Mouse (Mus musculus): ENCODE results near the gene Sec16a.
"Not testable (repeated sequence)": the region's sequence is repeated elsewhere in the genome, so short reads cannot be mapped to it uniquely, and the experiment has no call there.

Gene Sec16a

GRCm38 (mm10) chr2:26389154-26389690 lies 55.8 kb downstream of the Sec16a start, which contains the start of the genes Entr1 and Pmpca:
Gene Entr1, minus strand, starts transcription at chr2:26389316.
Gene Pmpca, plus strand, starts transcription at chr2:26389339.
- peak; percentile 94 for DNase-seq (ENCODE audit: low read depth, low spot score)

DNA sequence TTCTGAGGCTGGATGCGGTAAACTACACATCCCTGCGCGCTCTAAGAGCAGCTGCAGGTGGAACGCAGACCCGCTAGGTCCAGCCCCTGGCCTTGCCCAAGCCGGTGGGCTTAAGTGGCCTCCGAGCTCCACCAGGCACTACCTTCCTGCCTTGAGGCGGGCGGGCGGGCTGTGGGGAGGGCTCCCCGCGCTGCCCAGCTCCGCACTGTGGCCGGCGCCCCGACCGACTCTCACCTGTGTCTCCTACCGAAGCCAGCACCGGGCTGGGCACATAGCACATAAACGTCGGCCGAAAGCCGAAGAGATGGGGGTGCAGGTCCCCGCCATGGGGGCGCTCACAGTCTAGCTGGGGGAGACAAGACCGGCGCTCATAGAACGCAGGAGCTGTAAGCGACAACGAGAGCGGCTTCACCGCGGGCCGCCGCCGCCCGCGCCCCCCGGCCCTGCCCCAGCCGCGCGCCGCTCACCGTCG lies 56.3 kb downstream of the Sec16a start:
- no peak for DNase-seq (ENCODE audit: low read depth, low spot score)

DNA sequence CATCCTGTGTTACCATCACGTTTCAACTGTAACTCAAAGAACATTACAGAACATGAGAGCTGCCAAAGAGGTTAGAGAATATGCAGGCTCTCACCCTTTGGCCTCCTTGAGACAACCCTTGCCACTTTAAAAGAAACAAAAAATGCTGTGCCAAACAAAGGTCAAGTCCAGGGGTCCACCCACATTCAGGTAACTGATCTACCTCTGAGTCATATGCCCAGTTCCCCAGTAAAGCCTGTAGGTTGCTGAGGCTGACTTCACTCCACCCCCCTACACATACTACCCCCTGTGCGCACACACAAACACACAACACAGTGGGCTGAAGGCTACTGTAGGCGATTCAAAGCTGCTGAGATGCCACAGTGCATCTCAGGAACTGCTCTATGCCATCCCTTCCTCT lies 57.3 kb downstream of the Sec16a start:
- no peak for DNase-seq (ENCODE audit: low read depth, low spot score)

GRCm38 (mm10) chr2:26380871-26381270 lies 64.1 kb downstream of the Sec16a start:
- not testable (repeated sequence) for DNase-seq (ENCODE audit: low read depth, low spot score)

DNA sequence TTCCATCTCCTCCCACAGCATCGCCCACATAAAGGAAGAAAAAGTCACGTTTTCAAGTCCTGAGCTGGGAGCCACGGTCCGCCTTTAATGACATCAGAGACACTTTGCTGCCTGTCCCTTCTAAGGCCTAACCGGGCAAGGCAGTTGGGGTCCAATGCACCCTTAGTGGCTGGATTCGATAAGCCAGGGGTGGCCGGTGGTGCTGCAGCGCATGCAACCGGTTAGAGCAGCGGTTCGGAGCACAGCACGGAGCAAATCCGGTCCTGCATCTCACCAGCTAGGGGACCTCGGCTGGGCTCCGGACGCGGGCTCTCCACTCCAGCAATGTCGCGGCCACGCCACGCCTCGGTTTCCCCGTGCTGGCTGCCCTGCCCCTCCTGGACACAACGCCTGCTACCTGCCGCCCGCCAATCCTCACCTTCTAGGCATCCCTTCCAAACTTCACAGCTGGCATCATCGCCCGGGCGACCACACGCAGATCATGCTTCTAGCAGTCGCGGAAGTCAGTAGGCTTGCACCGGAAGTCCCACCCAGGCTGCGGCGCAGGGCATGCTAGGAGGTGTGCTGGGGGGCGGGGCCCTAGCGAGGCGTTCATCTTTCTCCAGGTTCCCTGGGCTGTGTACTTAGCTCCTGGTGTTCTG lies 64.8 kb downstream of the Sec16a start, which contains the start of gene Snapc4:
TSS of gene Snapc4 (minus strand) at position 523 of the 641 bp plus-strand sequence.
- DNase-seq (ENCODE audit: low read depth, low spot score) = peak; percentile 92

GRCm38 (mm10) chr2:26372396-26372795 lies 72.6 kb downstream of the Sec16a start:
- no peak for DNase-seq (ENCODE audit: low read depth, low spot score)

DNA sequence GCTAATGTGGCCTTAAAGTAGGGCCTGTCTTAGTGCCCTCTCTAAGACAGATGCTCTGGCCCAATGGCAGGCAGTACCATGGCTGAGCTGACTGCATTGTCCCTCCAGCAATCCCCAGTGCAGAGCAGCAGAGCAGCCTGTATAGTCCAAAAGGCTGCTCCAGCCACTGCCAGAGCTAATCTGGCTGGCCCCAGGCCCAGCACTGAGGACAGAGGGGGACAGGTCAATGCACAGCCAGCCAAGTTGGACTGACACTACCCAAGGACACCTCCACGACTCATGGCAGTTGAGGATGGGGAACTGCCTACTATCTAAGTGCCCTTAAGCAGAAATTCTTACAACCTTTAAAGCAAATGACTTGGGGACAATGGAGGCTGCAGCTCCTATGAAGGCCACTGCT lies 76.4 kb downstream of the Sec16a start:
- DNase-seq (ENCODE audit: low read depth, low spot score) = no peak

- DNase-seq (ENCODE audit: low read depth, low spot score) = no peak
Observed at GRCm38 (mm10) chr2:26367911-26368310, 77.1 kb downstream of the Sec16a start.

GRCm38 (mm10) chr2:26364738-26365465 lies 80.1 kb downstream of the Sec16a start:
- DNase-seq (ENCODE audit: low read depth, low spot score) = no peak

- DNase-seq (ENCODE audit: low read depth, low spot score) = no peak
Observed at GRCm38 (mm10) chr2:26363481-26363880, 81.5 kb downstream of the Sec16a start.

GRCm38 (mm10) chr2:26362991-26363390 lies 82.0 kb downstream of the Sec16a start:
- DNase-seq (ENCODE audit: low read depth, low spot score) = no peak

DNA sequence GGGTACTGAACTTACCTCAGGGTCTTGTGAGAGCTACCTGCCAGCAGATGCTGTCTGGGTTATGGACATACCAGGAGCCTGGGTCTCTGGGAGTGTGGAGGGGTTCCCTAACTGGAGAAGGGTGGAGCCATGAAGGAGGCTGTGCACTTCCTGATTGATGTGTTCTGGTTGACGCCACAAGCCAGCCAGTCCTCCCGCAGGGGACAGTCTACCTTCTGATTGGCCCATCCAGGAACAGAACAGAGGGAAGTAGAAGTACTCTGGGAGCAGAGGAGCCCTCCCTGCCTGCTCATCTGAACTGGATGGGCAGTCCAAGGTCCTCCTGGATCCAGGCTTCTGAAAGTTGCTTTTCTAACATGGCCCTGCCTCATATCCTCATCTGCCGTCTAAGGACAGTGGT lies 84.2 kb downstream of the Sec16a start, which contains the start of gene Card9:
TSS of gene Card9 (minus strand) at position 147 of the 400 bp plus-strand sequence.
- no peak for DNase-seq (ENCODE audit: low read depth, low spot score)

DNA sequence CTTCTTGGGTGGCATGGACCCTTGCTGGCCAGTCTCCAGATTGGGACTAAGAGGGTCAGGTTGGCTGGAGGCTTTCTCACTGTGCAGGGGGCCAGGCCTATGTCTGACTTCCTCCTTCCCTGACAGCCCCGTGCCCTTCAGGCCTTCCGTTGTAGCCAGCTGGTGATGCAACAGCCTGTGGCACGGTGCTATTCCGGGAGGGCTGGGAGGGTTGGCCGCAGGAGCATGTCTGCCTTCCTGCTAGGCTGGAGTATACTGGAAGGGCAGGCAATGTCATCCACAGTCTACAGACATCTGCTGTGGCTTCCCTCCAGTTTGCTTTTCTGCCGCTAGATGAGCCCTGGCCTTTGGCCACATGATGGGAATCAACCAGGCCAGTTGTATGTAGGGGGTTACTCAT lies 85.0 kb downstream of the Sec16a start:
- DNase-seq (ENCODE audit: low read depth, low spot score) = no peak

Data from CD4-positive, CD25-positive, alpha-beta regulatory T cell, adult 2 months (primary cell).